Mouse (Mus musculus) lung, embryonic 15.5 days (tissue): Measurements from ENCODE around the gene Tcf25. TPM values are rescaled to one million over a fixed set of nuclear protein-coding genes. Genes with fewer than 3 reads are reported as not detected.
"Not testable (repeated sequence)": the region's sequence is repeated elsewhere in the genome, so short reads cannot be mapped to it uniquely, and the experiment has no call there.

Source experiments
- ATAC-seq: fragments of 200-750 bp; cut with Nextera tagmentation; 2 replicates; pipeline ENCODE4 v1.8.0; 2017; ENCODE audit warnings: moderate number of reproducible peaks, borderline replicate concordance; ENCODE audit not compliant: low FRiP score, low TSS enrichment; ENCODE audit errors: extremely low read depth
- H3K27ac ChIP-seq: fragments of 300-500 bp; sonication (generic); 2 replicates; pipeline ENCODE4 v1.5.1; 2015; ENCODE audit warnings: moderate library complexity, mild to moderate bottlenecking, inconsistent platforms
- H3K27me3 ChIP-seq: fragments of 300-500 bp; sonication (generic); 2 replicates; pipeline ENCODE4 v1.6.1; 2015; ENCODE audit warnings: inconsistent platforms
- H3K36me3 ChIP-seq: fragments of 300-500 bp; sonication (generic); 2 replicates; pipeline ENCODE4 v1.6.1; 2015; ENCODE audit warnings: inconsistent platforms
- H3K4me1 ChIP-seq: fragments of 300-500 bp; sonication (generic); 2 replicates; pipeline ENCODE4 v1.6.1; 2015; ENCODE audit warnings: inconsistent platforms
- H3K4me2 ChIP-seq: fragments of 300-500 bp; sonication (generic); 2 replicates; pipeline ENCODE4 v1.6.1; 2015; ENCODE audit warnings: inconsistent platforms, mild to moderate bottlenecking, moderate library complexity
- H3K4me3 ChIP-seq: fragments of 300-500 bp; sonication (generic); 2 replicates; pipeline ENCODE4 v1.5.1; 2015; ENCODE audit warnings: mild to moderate bottlenecking, inconsistent platforms
- H3K9ac ChIP-seq: fragments of 300-500 bp; sonication (generic); 2 replicates; pipeline ENCODE4 v1.6.1; 2015; ENCODE audit warnings: inconsistent platforms
- H3K9me3 ChIP-seq: fragments of 300-500 bp; sonication (generic); 2 replicates; pipeline ENCODE4 v1.6.1; 2016; ENCODE audit warnings: inconsistent platforms
- WGBS: fragments of 180-500 bp; shearing (Covaris S2); methylation state at CpG from one replicate; pipeline ENCODE4 v1.1.7; 2015; 5-methylcytosine and 5-hydroxymethylcytosine counted together
- polyA plus RNA-seq: library from polyadenylated mRNA; unstranded; fragments of >200 nt; fragmentation: Nextera tagmentation; extraction: Ambion mirVana; gene quantifications from 2 replicates; pipeline ENCODE4 v1.2.1, GENCODE M21; 2015

The Tcf25 gene
- polyA plus RNA-seq, 1 experiment from 2014 or later: 162 TPM

DNA sequence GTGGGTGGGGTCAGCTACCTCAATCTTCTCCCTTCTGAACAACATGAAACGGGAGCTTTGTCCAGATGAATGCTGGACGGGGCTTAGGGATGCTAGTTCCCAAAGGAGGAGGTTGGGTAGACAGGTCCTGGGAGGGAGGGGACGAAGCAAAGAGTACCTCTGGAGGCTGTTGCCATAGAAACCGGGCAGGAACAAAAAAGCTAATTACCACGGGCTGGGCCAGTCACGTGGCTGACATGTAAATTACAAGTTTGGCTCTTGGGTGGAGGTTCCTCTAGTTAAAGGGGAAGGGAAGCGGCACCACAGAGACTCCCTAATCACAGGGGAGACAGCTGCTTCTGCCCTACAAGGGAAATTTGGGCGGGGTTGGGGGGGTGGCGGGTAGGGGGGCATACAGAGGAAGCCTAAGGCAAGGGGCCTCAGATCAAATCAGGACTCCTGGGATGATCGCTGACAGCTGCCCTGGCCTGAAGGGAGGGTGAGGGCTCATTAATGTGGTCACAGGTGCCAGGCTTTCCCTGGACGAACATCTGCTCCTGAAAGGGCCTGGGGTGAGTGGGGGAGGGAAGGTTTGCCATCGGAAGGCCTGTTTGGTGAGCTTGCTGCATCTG is 39.1 kb downstream of the Tcf25 start:
- 3% methylated on average over 12 of the region's 12 CpGs for WGBS
- Histone ChIP-seq H3K36me3 (no peaks in the 10 kb centered on the region), H3K9ac (no peak overlapping the region), H3K27ac (no peak overlapping the region), H3K27me3 (peaks cover 68% of the 10 kb centered on the region), H3K4me1 (peaks cover 9% of the 10 kb centered on the region; the same call in 1 of the 2 replicates), H3K4me2 (no peak overlapping the region), H3K4me3 (no peak overlapping the region), H3K9me3 (no peaks in the 10 kb centered on the region)
- no peak for ATAC-seq

DNA sequence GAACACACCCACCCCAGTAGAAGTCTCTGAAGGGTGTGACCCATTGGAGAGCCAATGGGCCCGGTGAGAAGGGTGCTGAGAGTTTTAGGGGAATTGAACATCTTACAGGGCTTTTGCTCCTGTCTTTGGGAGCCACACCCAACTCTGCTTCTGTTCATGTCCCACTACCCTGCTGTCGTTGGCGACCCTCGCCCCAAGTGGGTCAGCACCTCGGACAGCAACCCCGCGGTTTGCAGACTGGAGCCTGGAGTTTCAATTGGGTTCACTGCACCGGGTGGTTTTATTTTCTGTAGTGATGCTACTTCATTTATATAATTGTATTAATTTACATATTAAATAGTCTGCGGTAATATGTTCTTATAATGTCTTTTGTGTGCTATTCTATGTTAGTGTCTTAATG is 40.7 kb downstream of the Tcf25 start:
- Histone ChIP-seq H3K9me3 (no peaks in the 10 kb centered on the region), H3K4me3 (no peak overlapping the region), H3K27ac (no peak overlapping the region), H3K4me1 (peaks cover 9% of the 10 kb centered on the region; the same call in 1 of the 2 replicates), H3K4me2 (no peak overlapping the region), H3K36me3 (no peaks in the 10 kb centered on the region), H3K27me3 (peaks cover 54% of the 10 kb centered on the region), H3K9ac (no peak overlapping the region)
- 10% methylated on average over 9 of the region's 9 CpGs for WGBS
- no peak for ATAC-seq

DNA sequence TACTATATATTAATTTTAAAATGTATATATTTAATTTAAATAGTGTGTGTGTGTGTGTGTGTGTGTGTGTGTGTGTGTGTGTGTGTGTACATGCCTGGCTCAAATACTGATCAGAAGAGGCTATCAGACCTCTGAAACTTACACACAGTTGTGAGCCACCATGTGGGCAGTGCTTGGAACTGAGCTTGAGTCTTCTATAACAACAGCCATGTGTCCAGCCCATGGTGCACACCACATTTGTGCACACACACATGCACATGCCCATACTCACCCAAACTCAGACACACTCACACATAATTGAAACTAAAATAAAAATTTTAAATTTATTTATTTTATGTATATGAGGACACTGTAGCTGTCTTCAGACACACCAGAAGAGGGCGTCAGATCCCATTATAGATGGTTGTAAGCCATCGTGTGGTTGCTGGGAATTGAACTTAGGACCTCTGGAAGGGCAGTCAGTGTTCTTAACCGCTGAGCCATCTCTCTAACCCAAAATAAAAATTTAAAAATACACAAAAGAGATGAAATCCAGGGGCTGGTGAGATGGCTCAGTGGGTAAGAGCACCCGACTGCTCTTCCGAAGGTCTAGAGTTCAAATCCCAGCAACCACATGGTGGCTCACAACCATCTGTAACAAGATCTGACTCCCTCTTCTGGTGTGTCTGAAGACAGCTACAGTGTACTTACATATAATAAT is 41.6 kb downstream of the Tcf25 start:
- not testable (repeated sequence) for ATAC-seq, H3K36me3 ChIP-seq, H3K27ac ChIP-seq, H3K9me3 ChIP-seq, H3K9ac ChIP-seq, H3K4me2 ChIP-seq, H3K4me1 ChIP-seq, H3K4me3 ChIP-seq
- WGBS: 72% methylated on average over 5 of the region's 5 CpGs
- peaks cover 45% of the 10 kb centered on the region for H3K27me3 ChIP-seq

DNA sequence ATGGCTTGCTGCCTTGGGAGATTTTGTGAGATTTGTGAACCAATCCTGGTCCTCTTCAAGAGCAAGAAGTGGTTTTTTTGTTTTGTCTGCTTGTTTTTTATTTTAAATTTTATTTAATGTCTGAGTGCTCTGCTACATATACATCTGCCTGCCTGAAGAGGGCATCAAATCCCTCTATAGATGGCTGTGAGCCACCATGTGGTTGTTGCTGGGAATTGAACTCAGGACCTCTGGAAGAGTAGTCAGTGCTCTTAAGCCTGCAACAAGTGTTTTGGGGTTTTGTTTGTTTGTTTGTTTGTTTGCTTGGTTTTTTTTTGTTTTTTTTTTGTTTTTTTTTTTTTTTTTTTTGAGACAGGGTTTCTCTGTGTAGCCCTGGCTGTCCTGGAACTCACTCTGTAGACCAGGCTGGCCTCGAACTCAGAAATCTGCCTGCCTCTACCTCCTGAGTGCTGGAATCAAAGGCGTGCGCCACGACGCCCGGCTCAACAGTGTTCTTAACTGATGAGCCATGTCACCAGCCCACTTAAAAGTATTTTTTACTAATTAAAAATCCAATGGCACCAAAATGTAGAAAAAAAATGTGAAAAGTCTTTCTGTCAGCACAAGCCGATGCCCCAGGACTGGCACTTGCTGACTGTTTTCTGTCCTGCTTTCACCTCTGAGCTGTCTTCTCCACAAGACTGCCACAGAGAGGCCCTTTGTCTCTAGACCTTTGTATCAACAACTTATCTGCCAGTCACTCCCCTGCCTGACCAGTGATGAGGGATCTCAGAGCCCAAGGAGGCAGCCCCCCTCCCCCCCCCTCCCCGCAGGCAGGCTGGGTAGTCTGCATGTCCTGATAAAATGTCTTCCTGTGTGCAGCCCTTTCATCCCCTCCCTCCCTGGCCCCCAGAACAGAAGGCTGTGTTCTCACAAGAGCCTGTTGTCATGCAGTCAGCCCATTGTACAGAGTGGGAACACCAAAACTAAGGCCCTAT is 42.7 kb downstream of the Tcf25 start:
- Histone ChIP-seq H3K36me3 (no peaks in the 10 kb centered on the region), H3K27me3 (peaks cover 34% of the 10 kb centered on the region), H3K4me3 (no peak overlapping the region), H3K9me3 (no peaks in the 10 kb centered on the region), H3K4me1 (peaks cover 5% of the 10 kb centered on the region; the same call in 1 of the 2 replicates), H3K27ac (no peak overlapping the region), H3K4me2 (no peak overlapping the region), H3K9ac (no peak overlapping the region)
- no peak for ATAC-seq
- WGBS: 76% methylated on average over 8 of the region's 8 CpGs

DNA sequence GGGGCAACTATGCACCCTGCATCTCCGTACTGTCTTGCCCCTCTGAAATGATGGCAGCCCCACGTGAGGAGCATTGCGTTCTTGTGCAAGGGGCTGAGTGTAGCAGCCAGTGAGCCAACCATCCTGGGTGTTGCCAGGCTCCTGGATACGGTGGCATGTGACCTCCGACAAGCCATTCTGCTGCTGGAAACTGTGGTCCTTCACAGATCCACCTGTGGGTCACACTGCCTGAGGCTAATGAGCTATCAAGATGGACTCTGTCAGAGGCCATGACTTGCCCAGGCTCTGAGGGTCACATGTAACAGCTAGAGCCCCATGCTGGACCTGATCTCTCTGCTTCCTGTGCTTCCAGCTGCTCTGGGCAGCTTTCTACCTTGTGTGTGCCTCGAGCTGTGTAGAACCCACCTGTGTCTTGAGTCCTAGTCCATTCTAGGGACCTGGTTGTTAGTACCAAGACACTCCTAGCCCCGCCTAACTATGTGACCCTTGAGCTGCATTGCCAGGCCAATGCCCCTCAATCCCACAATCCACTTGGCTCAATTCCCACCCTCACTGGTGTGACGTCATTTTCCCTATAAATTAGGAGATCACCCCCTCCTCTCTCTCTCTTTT is 43.5 kb downstream of the Tcf25 start:
- Histone ChIP-seq H3K36me3 (no peaks in the 10 kb centered on the region), H3K27ac (no peak overlapping the region), H3K9ac (no peak overlapping the region), H3K4me1 (no peaks in the 10 kb centered on the region), H3K9me3 (no peaks in the 10 kb centered on the region), H3K4me3 (no peak overlapping the region), H3K4me2 (no peak overlapping the region), H3K27me3 (peaks cover 26% of the 10 kb centered on the region)
- ATAC-seq: no peak
- WGBS: 70% methylated on average over 8 of the region's 8 CpGs

DNA sequence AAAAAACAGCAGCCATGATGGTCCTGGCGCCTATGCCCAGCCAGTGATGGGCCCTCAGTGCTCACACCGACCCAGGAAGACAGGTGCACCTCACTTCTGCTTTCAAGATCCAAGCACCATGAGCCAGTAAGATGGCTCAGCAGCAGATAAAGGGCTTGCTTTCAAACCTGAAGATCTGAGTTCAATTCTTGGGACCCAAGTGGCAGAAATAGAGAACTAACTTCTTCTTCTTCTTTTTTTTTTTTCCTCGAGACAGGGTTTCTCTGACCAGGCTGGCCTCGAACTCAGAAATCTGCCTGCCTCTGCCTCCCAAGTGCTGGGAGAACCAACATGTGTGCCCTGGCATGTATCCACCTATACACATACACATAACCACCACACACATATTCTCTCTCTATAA is 46.2 kb downstream of the Tcf25 start:
- H3K27ac ChIP-seq: no peak overlapping the region
- H3K9me3 ChIP-seq: no peaks in the 10 kb centered on the region
- no peak overlapping the region for H3K9ac ChIP-seq
- WGBS: 88% methylated on average over 4 of the region's 4 CpGs
- H3K27me3 ChIP-seq: no peaks in the 10 kb centered on the region; the same call in 1 of the 2 replicates
- no peak overlapping the region for H3K4me2 ChIP-seq
- no peaks in the 10 kb centered on the region for H3K4me1 ChIP-seq
- no peak for ATAC-seq
- no peak overlapping the region for H3K4me3 ChIP-seq
- H3K36me3 ChIP-seq: no peaks in the 10 kb centered on the region

DNA sequence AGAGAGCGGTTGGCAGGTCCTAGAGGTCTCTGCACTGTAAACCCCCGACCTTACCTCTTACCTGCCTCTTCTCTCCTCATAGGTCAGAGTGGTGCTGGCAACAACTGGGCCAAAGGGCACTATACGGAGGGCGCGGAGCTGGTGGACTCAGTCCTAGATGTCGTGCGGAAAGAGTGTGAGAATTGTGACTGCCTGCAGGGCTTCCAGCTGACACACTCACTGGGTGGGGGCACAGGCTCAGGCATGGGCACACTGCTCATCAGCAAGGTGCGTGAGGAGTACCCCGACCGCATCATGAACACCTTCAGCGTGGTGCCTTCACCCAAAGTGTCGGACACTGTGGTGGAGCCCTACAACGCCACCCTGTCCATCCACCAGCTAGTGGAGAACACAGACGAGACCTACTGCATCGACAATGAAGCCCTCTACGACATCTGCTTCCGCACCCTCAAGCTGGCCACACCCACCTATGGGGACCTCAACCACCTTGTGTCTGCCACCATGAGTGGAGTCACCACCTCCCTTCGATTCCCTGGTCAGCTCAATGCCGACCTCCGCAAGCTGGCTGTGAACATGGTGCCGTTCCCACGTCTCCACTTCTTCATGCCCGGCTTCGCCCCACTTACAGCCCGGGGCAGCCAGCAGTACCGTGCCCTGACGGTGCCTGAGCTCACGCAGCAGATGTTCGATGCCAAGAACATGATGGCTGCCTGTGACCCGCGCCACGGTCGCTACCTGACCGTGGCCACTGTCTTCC is 47.1 kb downstream of the Tcf25 start:
- H3K36me3 ChIP-seq: no peaks in the 10 kb centered on the region
- H3K4me1 ChIP-seq: no peaks in the 10 kb centered on the region
- no peaks in the 10 kb centered on the region for H3K27me3 ChIP-seq
- no peak for ATAC-seq
- H3K4me3 ChIP-seq: no peak overlapping the region
- no peaks in the 10 kb centered on the region for H3K9me3 ChIP-seq
- H3K9ac ChIP-seq: no peak overlapping the region
- no peak overlapping the region for H3K27ac ChIP-seq
- WGBS: 90% methylated on average over 34 of the region's 34 CpGs
- no peak overlapping the region for H3K4me2 ChIP-seq

DNA sequence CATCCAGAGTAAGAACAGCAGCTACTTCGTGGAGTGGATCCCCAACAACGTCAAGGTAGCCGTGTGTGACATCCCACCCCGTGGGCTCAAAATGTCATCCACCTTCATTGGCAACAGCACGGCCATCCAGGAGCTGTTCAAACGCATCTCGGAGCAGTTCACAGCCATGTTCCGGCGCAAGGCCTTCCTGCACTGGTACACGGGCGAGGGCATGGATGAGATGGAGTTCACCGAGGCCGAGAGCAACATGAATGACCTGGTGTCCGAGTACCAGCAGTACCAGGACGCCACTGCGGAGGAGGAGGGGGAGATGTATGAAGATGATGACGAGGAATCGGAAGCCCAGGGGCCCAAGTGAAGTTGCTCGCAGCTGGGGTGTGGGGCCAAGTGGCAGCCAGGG is 47.8 kb downstream of the Tcf25 start:
- no peak overlapping the region for H3K4me2 ChIP-seq
- WGBS: 80% methylated on average over 19 of the region's 19 CpGs
- no peaks in the 10 kb centered on the region for H3K9me3 ChIP-seq
- no peak overlapping the region for H3K4me3 ChIP-seq
- H3K27me3 ChIP-seq: no peaks in the 10 kb centered on the region
- no peak overlapping the region for H3K9ac ChIP-seq
- H3K4me1 ChIP-seq: no peaks in the 10 kb centered on the region
- ATAC-seq: no peak
- no peak overlapping the region for H3K27ac ChIP-seq
- no peaks in the 10 kb centered on the region for H3K36me3 ChIP-seq

DNA sequence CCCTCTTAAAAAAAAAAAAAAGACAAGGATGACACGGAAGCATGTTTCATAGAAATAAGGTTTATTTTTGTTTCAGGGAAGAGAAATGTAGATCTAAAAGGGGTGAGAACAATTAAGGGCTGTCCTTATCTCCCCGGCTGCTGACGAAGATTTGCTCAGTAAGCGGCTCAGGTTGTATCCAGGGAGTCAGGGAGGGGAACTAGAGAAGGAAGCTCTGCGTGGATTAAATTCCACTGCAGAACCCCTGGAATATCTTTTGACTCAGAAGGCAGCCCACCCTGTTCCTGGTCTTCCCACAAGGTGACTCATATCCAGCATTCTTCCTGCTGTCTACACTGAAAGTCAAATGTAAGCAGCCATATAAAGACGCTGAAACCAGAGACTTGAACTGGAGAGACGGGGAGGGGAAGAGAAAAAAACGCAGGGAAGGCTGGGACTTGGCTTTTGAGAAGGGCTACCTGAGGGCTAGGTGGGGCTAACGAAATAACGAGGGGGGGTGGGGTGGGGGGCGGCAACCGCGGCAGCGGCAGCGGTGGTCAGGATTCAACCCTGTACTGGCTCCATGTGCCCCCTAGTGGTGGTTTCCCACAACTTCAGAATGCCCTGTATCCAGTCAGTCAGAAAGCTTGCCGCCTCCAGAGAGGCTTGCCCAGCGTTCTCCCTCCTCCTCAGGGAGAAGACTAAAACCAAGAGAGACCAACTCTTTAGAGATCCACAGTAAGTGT is 48.7 kb downstream of the Tcf25 start:
- Histone ChIP-seq H3K27me3 (no peaks in the 10 kb centered on the region), H3K4me1 (no peaks in the 10 kb centered on the region), H3K9ac (no peak overlapping the region), H3K9me3 (peaks cover 2% of the 10 kb centered on the region; the same call in 1 of the 2 replicates), H3K27ac (no peak overlapping the region), H3K4me2 (peak overlapping the region; percentile 51), H3K36me3 (no peaks in the 10 kb centered on the region), H3K4me3 (peak overlapping the region; percentile 21)
- no peak for ATAC-seq
- WGBS: 6% methylated on average over 17 of the region's 17 CpGs

DNA sequence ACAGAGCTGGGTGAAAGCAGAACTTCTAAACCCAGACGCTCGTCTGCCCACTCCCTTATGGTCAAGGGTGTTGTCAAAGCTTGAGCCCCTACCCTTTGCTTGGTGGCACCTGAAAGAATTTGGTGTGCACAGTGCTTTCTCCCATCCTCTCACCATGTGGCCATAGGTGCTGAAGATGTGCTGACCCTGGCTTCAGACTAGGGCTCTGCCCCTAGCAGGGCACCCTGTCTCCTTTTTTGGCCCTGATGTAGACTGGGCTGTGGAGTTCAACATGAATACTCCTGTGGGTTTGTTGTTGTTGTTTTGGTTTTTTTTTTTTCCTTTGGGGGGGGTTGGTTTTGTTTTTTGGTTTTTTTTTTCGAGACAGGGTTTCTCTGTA is 49.2 kb downstream of the Tcf25 start:
- Histone ChIP-seq H3K4me1 (no peaks in the 10 kb centered on the region), H3K9me3 (peaks cover 8% of the 10 kb centered on the region; the same call in 1 of the 2 replicates), H3K4me2 (peak overlapping the region; percentile 51; the same call in 1 of the 2 replicates), H3K4me3 (no peak overlapping the region), H3K9ac (no peak overlapping the region), H3K27me3 (no peaks in the 10 kb centered on the region), H3K36me3 (no peaks in the 10 kb centered on the region), H3K27ac (no peak overlapping the region)
- ATAC-seq: no peak
- 13% methylated on average over 3 of the region's 3 CpGs for WGBS
